In genomic region chr9:19621843-19622822, GRCm38 (mm10) we compare ENCODE assay signal across 8 mouse cellular contexts. TPM values are rescaled to one million over a fixed set of nuclear protein-coding genes. Genes with fewer than 3 reads are reported as not detected.
DNase-seq lines count a peak whose midpoint lies in the region; ATAC-seq lines count a peak whose summit lies in the region.

Gene Zfp317 (plus strand): TSS chr9:19622102.

- H3K36me3 ChIP-seq in heart, embryonic 14.5 days (ENCODE audit: control insufficient read depth, insufficient read depth, low read length): peaks cover 18% of the 10 kb centered on the region
- peaks cover 16% of the 10 kb centered on the region for H3K36me3 ChIP-seq in liver, embryonic 13.5 days
- no peaks in the 10 kb centered on the region for H3K36me3 ChIP-seq in stomach, embryonic 16.5 days (ENCODE audit: control insufficient read depth, insufficient read depth, low read length)

- H3K27me3 ChIP-seq in heart, embryonic 14.5 days (ENCODE audit: control insufficient read depth, insufficient read depth, low read length): no peaks in the 10 kb centered on the region
- H3K27me3 ChIP-seq in liver, embryonic 13.5 days: no peaks in the 10 kb centered on the region
- no peaks in the 10 kb centered on the region for H3K27me3 ChIP-seq in stomach, embryonic 16.5 days (ENCODE audit: control insufficient read depth, insufficient read depth, low read length)

- peak; percentile 82 for DNase-seq in c-Kit-negative CD71-positive TER-119-positive erythroid progenitor cells, embryonic 14.5 days (ENCODE audit: low read depth, low spot score)
- peak; percentile 99 for DNase-seq in fibroblast of lung, adult 2 months (ENCODE audit: low read depth)
- DNase-seq in kidney, postnatal 14 days: peak; percentile 95
- DNase-seq in liver, embryonic 13.5 days: peak; percentile 83
- peak; percentile 85 for DNase-seq in neural tube, embryonic 10.5 days (ENCODE audit: extremely low spot score, low spot score)

- H3K27ac ChIP-seq in heart, embryonic 14.5 days (replicated peaks in 1 of 2; ENCODE audit: control insufficient read depth in 1 of 2, insufficient read depth in 1 of 2, low read depth in 2 of 2, low read length in 2 of 2): peak within 1 kb of the TSS; percentile 94 to 95
- peak within 1 kb of the TSS; percentile 79 for H3K27ac ChIP-seq in liver, embryonic 13.5 days
- peak within 1 kb of the TSS; percentile 96 for H3K27ac ChIP-seq in stomach, embryonic 16.5 days (ENCODE audit: low read length)

- H3K4me3 ChIP-seq in heart, embryonic 14.5 days (ENCODE audit: control insufficient read depth in 1 of 2, insufficient read depth in 1 of 2, low read depth in 1 of 2, low read length in 2 of 2): peak within 1 kb of the TSS; percentile 66 to 81
- H3K4me3 ChIP-seq in liver, embryonic 13.5 days (replicated peaks): peak within 1 kb of the TSS; percentile 63
- H3K4me3 ChIP-seq in stomach, embryonic 16.5 days (replicated peaks; ENCODE audit: low read length): peak within 1 kb of the TSS; percentile 69

- ATAC-seq in CD4-positive, CD25-positive, alpha-beta regulatory T cell, adult 4 months: peak; percentile 96
- ATAC-seq in heart, embryonic 14.5 days (ENCODE audit: insufficient number of reproducible peaks, insufficient read depth, low FRiP score, low read depth): peak; percentile 94
- ATAC-seq in liver, embryonic 13.5 days (ENCODE audit: low read depth): peak; percentile 93
- ATAC-seq in stomach, embryonic 16.5 days (ENCODE audit: insufficient read depth, low FRiP score): peak; percentile 97

- H3K9ac ChIP-seq in heart, embryonic 14.5 days (ENCODE audit: low read length): peak within 1 kb of the TSS; percentile 83
- H3K9ac ChIP-seq in liver, embryonic 13.5 days: peak within 1 kb of the TSS; percentile 65
- peak within 1 kb of the TSS; percentile 75 for H3K9ac ChIP-seq in stomach, embryonic 16.5 days (ENCODE audit: low read length)

- H3K4me1 ChIP-seq in heart, embryonic 14.5 days (ENCODE audit: control insufficient read depth in 2 of 2, insufficient read depth in 2 of 2, low read length in 2 of 2): no peaks in the 10 kb centered on the region
- no peaks in the 10 kb centered on the region for H3K4me1 ChIP-seq in liver, embryonic 13.5 days (replicated peaks)
- no peaks in the 10 kb centered on the region for H3K4me1 ChIP-seq in stomach, embryonic 16.5 days (ENCODE audit: control insufficient read depth, insufficient read depth, low read length)

- 2% methylated on average over 35 of the region's 35 CpGs for WGBS in heart, embryonic 14.5 days
- 1% methylated on average over 35 of the region's 35 CpGs for WGBS in liver, embryonic 13.5 days (ENCODE audit: insufficient replicate concordance)
- 2% methylated on average over 35 of the region's 35 CpGs for WGBS in stomach, embryonic 16.5 days

- peak within 1 kb of the TSS; percentile 64 for H3K4me2 ChIP-seq in heart, embryonic 14.5 days (ENCODE audit: low read length)
- H3K4me2 ChIP-seq in liver, embryonic 13.5 days: peak within 1 kb of the TSS; percentile 55
- H3K4me2 ChIP-seq in stomach, embryonic 16.5 days (ENCODE audit: low read depth, low read length): peak within 1 kb of the TSS; percentile 43

- H3K9me3 ChIP-seq in heart, embryonic 14.5 days (ENCODE audit: control insufficient read depth, low read length): no peaks in the 10 kb centered on the region
- H3K9me3 ChIP-seq in liver, embryonic 13.5 days (replicated peaks): no peaks in the 10 kb centered on the region
- no peaks in the 10 kb centered on the region for H3K9me3 ChIP-seq in stomach, embryonic 16.5 days (replicated peaks; ENCODE audit: control insufficient read depth, low read length)

RNA-seq across cellular contexts. Expression of gene Zfp317, which starts in this region (rescaled TPM):
- 10 to 100 TPM; 37.1 to 39.2 TPM for polyA plus RNA-seq in CD4-positive, CD25-positive, alpha-beta regulatory T cell, adult 4 months (2017; shearing (Covaris generic))
- polyA plus RNA-seq in heart, embryonic 14.5 days (2014; fragmentation: Nextera tagmentation; extraction: Ambion mirVana): 20.6 and 21.0 TPM in 2 replicates
- polyA plus RNA-seq in liver, embryonic 13.5 days (2015; fragmentation: Nextera tagmentation; extraction: Ambion mirVana): 9.6 and 11.2 TPM in 2 replicates
- 25.5 and 28.6 TPM in 2 replicates for polyA plus RNA-seq in stomach, embryonic 16.5 days (2015; fragmentation: Nextera tagmentation; extraction: Ambion mirVana)

Comparison
In these comparisons a context has a peak if more than half of its experiments do, and no peak if none do; other contexts are left out.
1. Peak in every context shown above with its lines: DNase-seq, ATAC-seq, H3K4me3 ChIP-seq and H3K27ac ChIP-seq.